Mouse (Mus musculus): ENCODE data around the gene Ift122. TPM values are rescaled to one million over a fixed set of nuclear protein-coding genes. Genes with fewer than 3 reads are reported as not detected.

Ift122 gene
- polyA plus RNA-seq, 1 experiment from 2014 or later, result 29.0 TPM

DNA sequence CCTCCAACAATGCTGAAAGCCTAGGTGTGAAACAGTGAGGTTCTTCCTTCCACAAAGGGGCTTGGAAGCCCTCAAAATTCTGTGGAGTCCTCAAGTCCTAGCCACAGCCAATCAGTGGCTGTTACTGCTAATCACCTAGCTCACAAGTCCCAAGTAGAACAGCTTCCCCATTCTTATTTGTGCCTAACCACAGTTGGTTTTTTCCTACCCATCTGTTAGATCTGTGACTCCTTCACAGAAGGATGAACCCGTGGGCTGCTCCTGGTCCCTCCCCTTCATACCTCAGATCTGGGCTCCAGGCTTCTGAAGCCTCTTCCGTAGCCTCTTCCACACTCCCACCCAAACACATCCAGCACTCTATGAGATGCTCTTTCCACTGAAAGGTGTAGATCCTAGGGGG, 53.6 kb downstream of the Ift122 start:
- Histone ChIP-seq H3K4me3 (ENCODE audit: low read depth, low read length) (no peak overlapping the region), H3K9ac (ENCODE audit: low read length) (no peak overlapping the region), H3K27ac (ENCODE audit: low read depth, low read length) (no peak overlapping the region), H3K9me3 (ENCODE audit: control insufficient read depth, low read length) (no peaks in the 10 kb centered on the region), H3K27me3 (ENCODE audit: control insufficient read depth, insufficient read depth, low read length) (no peaks in the 10 kb centered on the region), H3K4me1 (replicated peaks; ENCODE audit: control insufficient read depth, insufficient read depth, low read length) (peaks cover 2% of the 10 kb centered on the region; the same call in 1 of the 2 replicates), H3K4me2 (ENCODE audit: low read depth, low read length, severe bottlenecking) (no peak overlapping the region), H3K36me3 (ENCODE audit: control insufficient read depth, insufficient read depth, low read length) (no peaks in the 10 kb centered on the region)
- DNase-seq (ENCODE audit: low spot score) (no peak), ATAC-seq (replicated peaks; ENCODE audit: low FRiP score) (no peak)
- 79% methylated on average over 2 of the region's 2 CpGs for WGBS

DNA sequence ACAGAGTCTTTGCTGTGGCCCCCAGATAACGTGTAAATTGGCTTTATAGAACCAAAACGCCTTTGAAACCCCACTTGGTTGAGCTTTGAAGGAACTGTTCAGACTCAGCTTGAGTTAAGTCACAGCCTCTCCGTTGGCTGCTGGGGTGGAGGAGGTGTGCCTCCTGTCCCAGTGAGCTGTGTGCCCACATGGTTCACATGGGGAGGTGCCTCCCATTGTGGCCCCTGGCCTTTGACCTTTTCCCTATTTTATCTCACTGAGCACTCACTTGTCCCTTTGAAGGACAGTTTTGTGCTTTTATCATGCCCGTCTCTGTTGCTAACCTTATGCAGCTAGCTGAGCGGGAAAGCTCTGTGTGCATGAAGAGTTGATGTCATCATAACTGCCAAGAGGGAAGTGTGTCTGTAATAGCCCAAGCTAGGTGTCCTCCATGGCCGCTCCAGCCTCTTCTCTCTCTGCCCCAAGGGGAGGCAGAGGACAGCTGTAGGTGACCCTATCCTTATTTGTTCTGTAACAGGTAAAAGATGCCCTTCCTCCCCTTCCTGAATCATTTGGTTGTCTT, 55.2 kb downstream of the Ift122 start:
- no peak overlapping the region for H3K4me3 ChIP-seq (ENCODE audit: low read depth, low read length)
- ATAC-seq (replicated peaks; ENCODE audit: low FRiP score) (no peak), DNase-seq (ENCODE audit: low spot score) (no peak)
- H3K4me2 ChIP-seq (ENCODE audit: low read depth, low read length, severe bottlenecking), result no peak overlapping the region
- H3K36me3 ChIP-seq (ENCODE audit: control insufficient read depth, insufficient read depth, low read length), result no peaks in the 10 kb centered on the region
- peaks cover 2% of the 10 kb centered on the region; the same call in 1 of the 2 replicates for H3K4me1 ChIP-seq (replicated peaks; ENCODE audit: control insufficient read depth, insufficient read depth, low read length)
- no peaks in the 10 kb centered on the region for H3K27me3 ChIP-seq (ENCODE audit: control insufficient read depth, insufficient read depth, low read length)
- H3K27ac ChIP-seq (ENCODE audit: low read depth, low read length), result no peak overlapping the region
- H3K9ac ChIP-seq (ENCODE audit: low read length), result no peak overlapping the region
- H3K9me3 ChIP-seq (ENCODE audit: control insufficient read depth, low read length), result no peaks in the 10 kb centered on the region
- 44% methylated on average over 6 of the region's 6 CpGs for WGBS

DNA sequence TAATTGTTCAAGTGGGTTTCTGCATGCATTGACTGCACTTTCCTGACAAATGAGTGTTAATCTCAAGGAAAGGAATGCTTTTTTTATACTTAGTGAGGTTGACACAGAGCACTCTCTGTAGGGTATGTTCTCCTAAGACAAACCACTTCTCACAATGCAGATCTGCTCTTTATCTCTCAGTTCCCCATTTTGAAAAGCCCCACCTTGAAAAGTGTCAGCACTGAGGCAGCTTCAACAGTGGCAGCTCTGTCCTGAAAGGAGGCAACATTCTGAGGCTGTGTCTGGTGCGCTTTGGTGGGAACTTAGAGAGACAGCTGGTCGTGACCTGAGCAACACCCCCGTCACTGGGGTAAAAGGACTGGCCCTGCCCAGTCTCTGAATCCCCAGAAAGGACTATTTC, 55.8 kb downstream of the Ift122 start:
- no peak overlapping the region for H3K4me3 ChIP-seq (ENCODE audit: low read depth, low read length)
- H3K27ac ChIP-seq (ENCODE audit: low read depth, low read length), result no peak overlapping the region
- ATAC-seq (replicated peaks; ENCODE audit: low FRiP score) (no peak), DNase-seq (ENCODE audit: low spot score) (no peak)
- H3K4me2 ChIP-seq (ENCODE audit: low read depth, low read length, severe bottlenecking), result no peak overlapping the region
- H3K27me3 ChIP-seq (ENCODE audit: control insufficient read depth, insufficient read depth, low read length), result no peaks in the 10 kb centered on the region
- 74% methylated on average over 3 of the region's 3 CpGs for WGBS
- H3K4me1 ChIP-seq (replicated peaks; ENCODE audit: control insufficient read depth, insufficient read depth, low read length), result peaks cover 2% of the 10 kb centered on the region; the same call in 1 of the 2 replicates
- H3K9ac ChIP-seq (ENCODE audit: low read length), result no peak overlapping the region
- H3K36me3 ChIP-seq (ENCODE audit: control insufficient read depth, insufficient read depth, low read length), result no peaks in the 10 kb centered on the region
- no peaks in the 10 kb centered on the region for H3K9me3 ChIP-seq (ENCODE audit: control insufficient read depth, low read length)

DNA sequence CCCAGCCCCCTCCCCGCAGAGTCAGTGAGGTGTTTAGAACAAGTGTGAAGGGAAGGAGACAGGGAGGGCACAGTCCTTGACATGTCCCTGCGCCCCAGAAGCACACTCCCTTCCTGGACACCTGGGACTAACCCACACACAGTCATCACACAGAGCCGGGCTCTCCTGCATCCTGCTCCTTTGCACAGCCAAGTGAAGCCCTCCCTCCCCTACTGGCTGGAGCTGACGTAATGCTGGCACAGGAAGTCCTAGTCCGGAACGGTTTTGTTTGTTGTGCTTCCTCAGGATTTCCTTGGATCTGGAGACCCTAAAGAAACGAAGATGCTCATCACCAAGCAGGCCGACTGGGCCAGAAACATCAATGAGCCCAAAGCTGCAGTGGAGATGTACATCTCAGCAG, 56.7 kb downstream of the Ift122 start:
- peaks cover 2% of the 10 kb centered on the region; the same call in 1 of the 2 replicates for H3K4me1 ChIP-seq (replicated peaks; ENCODE audit: control insufficient read depth, insufficient read depth, low read length)
- 84% methylated on average over 8 of the region's 8 CpGs for WGBS
- no peaks in the 10 kb centered on the region for H3K9me3 ChIP-seq (ENCODE audit: control insufficient read depth, low read length)
- no peak for DNase-seq (ENCODE audit: low spot score)
- ATAC-seq (replicated peaks; ENCODE audit: low FRiP score), result no peak
- H3K36me3 ChIP-seq (ENCODE audit: control insufficient read depth, insufficient read depth, low read length), result no peaks in the 10 kb centered on the region
- H3K27me3 ChIP-seq (ENCODE audit: control insufficient read depth, insufficient read depth, low read length), result no peaks in the 10 kb centered on the region
- no peak overlapping the region for H3K4me2 ChIP-seq (ENCODE audit: low read depth, low read length, severe bottlenecking)
- H3K27ac ChIP-seq (ENCODE audit: low read depth, low read length), result no peak overlapping the region
- H3K9ac ChIP-seq (ENCODE audit: low read length), result no peak overlapping the region
- no peak overlapping the region for H3K4me3 ChIP-seq (ENCODE audit: low read depth, low read length)

DNA sequence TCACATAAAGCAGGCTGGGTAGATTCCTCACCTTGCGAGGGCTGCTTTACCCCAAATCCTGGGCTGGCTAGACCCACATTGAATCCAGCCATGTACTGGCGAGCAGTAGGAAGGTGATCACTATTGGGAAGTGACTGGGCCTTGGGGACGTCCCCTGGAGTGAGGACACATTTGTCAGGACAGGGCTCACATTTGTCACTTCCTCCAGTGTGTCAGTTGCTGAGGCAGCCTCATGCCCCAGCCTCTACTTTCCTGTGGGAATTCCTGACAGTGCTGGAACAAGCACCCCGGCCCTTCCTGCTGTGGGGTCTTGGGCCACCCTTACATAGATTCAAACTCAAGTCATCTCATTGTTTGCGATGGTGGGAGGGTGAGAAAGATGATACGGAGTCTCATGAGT, 58.5 kb downstream of the Ift122 start:
- Histone ChIP-seq H3K4me2 (ENCODE audit: low read depth, low read length, severe bottlenecking) (no peak overlapping the region), H3K27me3 (ENCODE audit: control insufficient read depth, insufficient read depth, low read length) (no peaks in the 10 kb centered on the region), H3K4me1 (replicated peaks; ENCODE audit: control insufficient read depth, insufficient read depth, low read length) (peaks cover 3% of the 10 kb centered on the region; the same call in 1 of the 2 replicates), H3K9me3 (ENCODE audit: control insufficient read depth, low read length) (no peaks in the 10 kb centered on the region), H3K36me3 (ENCODE audit: control insufficient read depth, insufficient read depth, low read length) (no peaks in the 10 kb centered on the region), H3K4me3 (ENCODE audit: low read depth, low read length) (no peak overlapping the region), H3K27ac (ENCODE audit: low read depth, low read length) (no peak overlapping the region), H3K9ac (ENCODE audit: low read length) (no peak overlapping the region)
- no peak for DNase-seq (ENCODE audit: low spot score)
- 87% methylated on average over 6 of the region's 6 CpGs for WGBS
- no peak for ATAC-seq (replicated peaks; ENCODE audit: low FRiP score)

DNA sequence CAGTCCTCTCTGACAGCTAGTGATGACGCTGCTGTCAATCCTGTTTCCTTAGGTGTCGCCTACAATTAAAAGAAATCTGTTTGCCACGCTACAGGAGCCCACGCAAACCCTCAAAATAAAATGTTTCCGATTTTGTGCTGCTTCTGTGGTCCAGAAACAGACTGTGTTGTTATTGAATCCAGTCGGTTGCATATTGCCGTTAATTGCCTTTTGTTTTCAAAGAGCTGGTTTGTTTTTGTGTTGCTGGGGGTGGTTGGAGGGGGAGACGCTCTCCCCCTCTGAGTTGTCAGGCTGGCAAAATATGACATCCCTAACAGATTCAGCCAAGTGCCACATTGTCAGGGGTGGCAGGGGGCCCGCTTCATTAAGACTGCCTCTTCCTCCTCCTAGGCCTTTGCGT, 60.2 kb downstream of the Ift122 start:
- peaks cover 3% of the 10 kb centered on the region; the same call in 1 of the 2 replicates for H3K4me1 ChIP-seq (replicated peaks; ENCODE audit: control insufficient read depth, insufficient read depth, low read length)
- no peaks in the 10 kb centered on the region for H3K27me3 ChIP-seq (ENCODE audit: control insufficient read depth, insufficient read depth, low read length)
- H3K9ac ChIP-seq (ENCODE audit: low read length), result no peak overlapping the region
- no peak overlapping the region for H3K4me2 ChIP-seq (ENCODE audit: low read depth, low read length, severe bottlenecking)
- no peaks in the 10 kb centered on the region for H3K36me3 ChIP-seq (ENCODE audit: control insufficient read depth, insufficient read depth, low read length)
- no peak for DNase-seq (ENCODE audit: low spot score)
- H3K4me3 ChIP-seq (ENCODE audit: low read depth, low read length), result no peak overlapping the region
- no peak overlapping the region for H3K27ac ChIP-seq (ENCODE audit: low read depth, low read length)
- no peak for ATAC-seq (replicated peaks; ENCODE audit: low FRiP score)
- no peaks in the 10 kb centered on the region for H3K9me3 ChIP-seq (ENCODE audit: control insufficient read depth, low read length)
- 84% methylated on average over 10 of the region's 10 CpGs for WGBS

DNA sequence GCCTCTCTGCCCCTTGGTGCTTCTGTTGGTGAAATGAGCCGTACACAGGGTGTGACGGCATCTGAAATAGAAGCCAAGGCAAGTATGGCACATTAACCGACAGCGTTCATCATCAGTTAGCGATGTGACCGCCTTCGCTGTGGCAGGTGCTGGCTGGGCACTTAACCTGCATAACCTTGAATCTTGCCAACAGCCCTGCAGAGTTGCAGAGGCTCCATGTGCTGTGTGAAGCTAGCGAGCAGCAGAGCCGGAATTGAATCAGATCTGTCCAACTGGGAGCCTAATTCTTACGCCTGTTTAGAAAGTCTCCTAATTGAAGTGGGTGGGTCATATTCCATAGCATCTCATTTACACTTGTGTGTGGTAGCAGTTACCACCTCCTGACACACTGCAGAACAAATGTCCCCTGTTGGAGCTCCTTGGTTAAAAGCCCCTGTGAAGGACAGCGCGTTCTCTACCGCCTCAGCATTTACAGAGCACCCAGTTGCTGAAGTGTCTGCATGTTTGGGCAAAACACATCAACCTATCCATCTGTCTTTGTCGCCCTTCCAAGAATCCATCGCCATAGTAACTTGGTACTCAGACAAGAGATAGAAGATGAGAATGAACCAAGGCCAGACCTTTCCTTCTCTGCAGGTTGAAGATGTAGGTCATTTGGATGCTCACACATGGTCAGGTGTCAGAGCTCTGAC, 61.4 kb downstream of the Ift122 start:
- no peaks in the 10 kb centered on the region for H3K36me3 ChIP-seq (ENCODE audit: control insufficient read depth, insufficient read depth, low read length)
- no peak overlapping the region for H3K27ac ChIP-seq (ENCODE audit: low read depth, low read length)

DNA sequence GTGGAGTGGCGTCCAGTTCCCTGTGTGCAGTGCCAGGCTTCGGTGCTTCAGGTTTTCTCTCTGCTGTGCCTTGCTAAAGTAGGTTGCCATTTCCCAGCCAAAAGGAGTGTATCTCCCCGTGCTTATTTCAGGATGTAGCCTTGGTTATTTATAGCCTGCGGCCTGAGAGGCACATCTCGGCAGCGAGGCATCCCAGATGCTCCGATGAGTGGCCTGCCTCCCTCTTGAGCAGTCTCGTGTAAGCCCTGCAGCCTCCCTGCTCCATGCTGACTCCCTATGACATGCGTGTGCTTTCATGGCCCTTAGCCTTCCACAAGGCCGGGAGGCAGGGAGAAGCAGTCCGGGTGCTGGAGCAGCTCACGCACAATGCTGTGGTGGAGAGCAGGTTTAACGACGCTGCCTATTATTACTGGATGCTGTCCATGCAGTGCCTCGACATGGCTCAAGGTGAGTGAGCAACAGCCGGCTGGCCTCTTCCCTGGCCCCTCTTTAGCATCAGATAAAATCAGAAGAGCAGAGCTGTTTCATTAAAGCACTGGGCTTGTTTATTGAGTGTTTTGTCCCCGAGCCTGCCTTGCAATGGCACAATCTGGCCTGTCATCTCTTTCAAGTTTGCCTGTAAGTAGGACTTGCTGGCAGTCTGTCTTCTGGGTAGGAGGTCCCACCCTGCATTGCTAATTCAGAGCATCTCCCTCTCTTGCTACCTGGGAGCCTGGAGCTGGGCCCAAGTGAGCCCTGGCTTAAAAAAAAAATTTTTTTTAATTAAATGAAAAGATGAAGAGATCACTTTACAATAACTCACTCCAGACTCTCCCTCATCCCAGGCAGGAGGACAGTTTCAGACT, 62.6 kb downstream of the Ift122 start:
- no peak for DNase-seq (ENCODE audit: low spot score)
- H3K4me3 ChIP-seq (ENCODE audit: low read depth, low read length), result no peak overlapping the region
- 84% methylated on average over 17 of the region's 17 CpGs for WGBS
- 0 out of 2 replicates have a peak, but pooled peaks cover 2% of the 10 kb centered on the region for H3K4me1 ChIP-seq (replicated peaks; ENCODE audit: control insufficient read depth, insufficient read depth, low read length)
- no peak overlapping the region for H3K4me2 ChIP-seq (ENCODE audit: low read depth, low read length, severe bottlenecking)
- no peaks in the 10 kb centered on the region for H3K36me3 ChIP-seq (ENCODE audit: control insufficient read depth, insufficient read depth, low read length)
- H3K9ac ChIP-seq (ENCODE audit: low read length), result no peak overlapping the region
- H3K9me3 ChIP-seq (ENCODE audit: control insufficient read depth, low read length), result no peaks in the 10 kb centered on the region
- no peaks in the 10 kb centered on the region for H3K27me3 ChIP-seq (ENCODE audit: control insufficient read depth, insufficient read depth, low read length)
- ATAC-seq (replicated peaks; ENCODE audit: low FRiP score), result no peak
- no peak overlapping the region for H3K27ac ChIP-seq (ENCODE audit: low read depth, low read length)

More for the DNA sequence above, 61.4 kb downstream of the Ift122 start:
- no peaks in the 10 kb centered on the region for H3K27me3 ChIP-seq (ENCODE audit: control insufficient read depth, insufficient read depth, low read length)
- no peak for ATAC-seq (replicated peaks; ENCODE audit: low FRiP score)
- DNase-seq (ENCODE audit: low spot score), result no peak
- H3K4me1 ChIP-seq (replicated peaks; ENCODE audit: control insufficient read depth, insufficient read depth, low read length), result 0 out of 2 replicates have a peak, but pooled peaks cover 2% of the 10 kb centered on the region
- no peak overlapping the region for H3K4me3 ChIP-seq (ENCODE audit: low read depth, low read length)
- H3K4me2 ChIP-seq (ENCODE audit: low read depth, low read length, severe bottlenecking), result no peak overlapping the region
- no peak overlapping the region for H3K9ac ChIP-seq (ENCODE audit: low read length)
- 84% methylated on average over 15 of the region's 15 CpGs for WGBS
- no peaks in the 10 kb centered on the region for H3K9me3 ChIP-seq (ENCODE audit: control insufficient read depth, low read length)

All from forebrain, embryonic 11.5 days (tissue).